Mouse (Mus musculus) c-Kit-positive CD71-positive TER-119-negative erythroid progenitor cells, embryonic 14.5 days (primary cell): ENCODE data around the gene Tspoap1.
A peak's percentile ranks its signal among the peaks of the same experiment; 100 is the strongest.

Source experiments
- DNase-seq: peaks from one replicate; pipeline ENCODE4 v3.0.0-alpha.2; 2013; ENCODE audit warnings: low read depth

The Tspoap1 gene

GRCm38 (mm10) chr11:87745632-87746555, 14.4 kb upstream of the Tspoap1 start:
- DNase-seq: no peak

GRCm38 (mm10) chr11:87747312-87747711, 13.0 kb upstream of the Tspoap1 start:
- DNase-seq: no peak

GRCm38 (mm10) chr11:87747716-87748115, 12.6 kb upstream of the Tspoap1 start:
- DNase-seq: no peak

- DNase-seq: peak; percentile 86
Measured at GRCm38 (mm10) chr11:87748132-87749119, 11.9 kb upstream of the Tspoap1 start.

- DNase-seq: peak; percentile 97
Measured at GRCm38 (mm10) chr11:87749192-87750042, 10.9 kb upstream of the Tspoap1 start.

GRCm38 (mm10) chr11:87750043-87750421, 10.3 kb upstream of the Tspoap1 start:
- DNase-seq: no peak

GRCm38 (mm10) chr11:87750521-87750920, 9.8 kb upstream of the Tspoap1 start:
- no peak for DNase-seq

- DNase-seq: no peak
Measured at GRCm38 (mm10) chr11:87751031-87751430, 9.3 kb upstream of the Tspoap1 start.

GRCm38 (mm10) chr11:87751491-87751966, 8.8 kb upstream of the Tspoap1 start:
- no peak for DNase-seq

- DNase-seq: no peak
Measured at GRCm38 (mm10) chr11:87752307-87752706, 8.0 kb upstream of the Tspoap1 start.

GRCm38 (mm10) chr11:87753255-87753654, 7.1 kb upstream of the Tspoap1 start:
- DNase-seq: no peak

GRCm38 (mm10) chr11:87753891-87754501, 6.3 kb upstream of the Tspoap1 start:
- no peak for DNase-seq

- no peak for DNase-seq
Measured at GRCm38 (mm10) chr11:87754603-87755002, 5.7 kb upstream of the Tspoap1 start.

GRCm38 (mm10) chr11:87755360-87756017, 4.9 kb upstream of the Tspoap1 start:
- peak; percentile 96 for DNase-seq

GRCm38 (mm10) chr11:87756251-87756820, 4.0 kb upstream of the Tspoap1 start:
- peak; percentile 67 for DNase-seq

- DNase-seq: peak; percentile 36
Measured at GRCm38 (mm10) chr11:87757001-87757954, 3.1 kb upstream of the Tspoap1 start.

- peak; percentile 70 for DNase-seq
Measured at GRCm38 (mm10) chr11:87758161-87758911, 2.0 kb upstream of the Tspoap1 start.

GRCm38 (mm10) chr11:87758957-87759608, 1.3 kb upstream of the Tspoap1 start:
- peak; percentile 50 for DNase-seq
